Mouse (Mus musculus): ENCODE results near the gene Cks1b.

GRCm38 (mm10) chr3:89417131-89417530 is 1.1 kb downstream of the Cks1b start:
- TF ChIP-seq CTCF (IDR thresholded peaks at IDR 0.05 in 2 of 3, conservative IDR thresholded peaks at IDR 0.05 in 1 of 3; ENCODE audit: control insufficient read depth in 1 of 3, insufficient read depth in 1 of 3, low read depth in 2 of 3, low read length in 3 of 3, poor library complexity in 1 of 3, severe bottlenecking in 1 of 3), result no peak
- TF ChIP-seq USF1 (IDR thresholded peaks at IDR 0.05; ENCODE audit: low read depth, low read length), result no peak
- TF ChIP-seq MYB (IDR thresholded peaks at IDR 0.05; ENCODE audit: low read depth, low read length), result peak; percentile 22; the same call in 1 of the 2 replicates
- TF ChIP-seq POLR2AphosphoS2 (IDR thresholded peaks at IDR 0.05; ENCODE audit: low read length), result no peak
- TF ChIP-seq POLR2A (IDR thresholded peaks at IDR 0.05; ENCODE audit: control insufficient read depth in 1 of 2, insufficient read depth in 1 of 2, low read depth in 1 of 2, low read length in 2 of 2, poor library complexity in 1 of 2), result no peak
- TF ChIP-seq GATA1 (IDR thresholded peaks at IDR 0.05; ENCODE audit: low read depth, low read length), result 0 out of 2 replicates have a peak, but pooled peaks have one; percentile 43
- no peak for TF ChIP-seq TCF12 (IDR thresholded peaks at IDR 0.05; ENCODE audit: low read depth, low read length)
